ENCODE assay signal across 8 mouse cellular contexts in the genomic region with DNA sequence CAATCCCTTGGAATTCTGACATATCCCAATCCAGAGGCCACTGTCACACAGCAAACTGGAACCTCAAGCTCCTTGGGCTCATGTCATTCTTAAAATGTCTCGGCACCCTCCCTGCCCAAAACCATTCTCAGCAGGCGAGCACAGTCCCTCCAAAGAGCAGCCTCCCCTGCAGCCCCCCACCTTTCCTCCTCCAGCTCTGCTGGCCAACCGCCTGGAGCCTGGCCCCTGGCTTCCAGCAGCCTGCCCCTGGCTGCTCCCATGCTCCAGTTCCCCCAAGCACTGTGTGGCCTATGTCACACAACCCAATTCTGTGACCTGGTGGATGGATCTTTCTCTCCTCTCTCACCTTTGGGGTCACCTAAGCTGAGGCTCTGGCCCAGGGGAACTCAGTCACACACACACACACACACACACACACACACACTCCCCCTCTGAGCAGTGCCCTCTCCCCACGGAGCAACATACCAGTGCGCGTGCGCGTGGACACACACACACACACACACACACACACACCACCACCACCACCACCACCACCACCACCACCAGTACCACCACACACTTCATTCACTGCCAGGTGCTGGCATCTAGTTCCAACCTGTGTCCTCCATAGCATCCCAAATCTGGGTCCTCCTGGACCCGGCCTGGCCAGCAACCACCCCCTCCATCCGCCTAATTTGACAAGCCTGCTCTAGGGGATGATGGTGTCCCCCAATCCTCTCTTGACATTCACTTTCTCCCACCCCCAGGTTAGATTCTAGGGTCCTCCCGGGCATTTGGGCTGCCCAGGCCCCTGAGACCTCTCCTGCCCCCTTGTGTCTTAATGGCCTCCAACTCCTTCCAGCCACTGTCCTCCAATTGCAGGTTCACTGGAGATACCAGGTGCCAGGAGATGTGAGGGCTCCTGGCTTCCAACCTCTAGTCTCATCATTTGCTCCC. TPM values are rescaled to one million over a fixed set of nuclear protein-coding genes. Genes with fewer than 3 reads are reported as not detected.
DNase-seq lines count a peak whose midpoint lies in the region; ATAC-seq lines count a peak whose summit lies in the region.
"Had no signal": no experiment of that assay in that cellular context is flagged by ENCODE, and none has a peak within 500 bp of the region (broad histone marks: within the 10 kb centered on the region; RNA-seq: fewer than 3 reads in every experiment).

No protein-coding gene starts in this region.

- no peaks in the 10 kb centered on the region for H3K9me3 ChIP-seq in embryonic facial prominence, embryonic 13.5 days
- H3K9me3 ChIP-seq in limb, embryonic 10.5 days (replicated peaks) = no peaks in the 10 kb centered on the region; the same call in 1 of the 2 replicates
- H3K9me3 ChIP-seq in stomach, embryonic 15.5 days = no peaks in the 10 kb centered on the region

- peak overlapping the region; percentile 86 for H3K9ac ChIP-seq in embryonic facial prominence, embryonic 13.5 days
- H3K9ac ChIP-seq in stomach, embryonic 15.5 days = peak overlapping the region; percentile 52

- peaks cover 30% of the 10 kb centered on the region for H3K4me1 ChIP-seq in embryonic facial prominence, embryonic 13.5 days
- H3K4me1 ChIP-seq in limb, embryonic 10.5 days = peaks cover 45% of the 10 kb centered on the region
- H3K4me1 ChIP-seq in stomach, embryonic 15.5 days = peaks cover 3% of the 10 kb centered on the region; the same call in 1 of the 2 replicates

- no peak for ATAC-seq in embryonic facial prominence, embryonic 13.5 days (ENCODE audit: insufficient number of reproducible peaks, insufficient read depth, low FRiP score, low TSS enrichment, low read depth)
- no peak for ATAC-seq in stomach, embryonic 15.5 days (ENCODE audit: insufficient read depth, low FRiP score, low read depth)

- 0 out of 2 replicates have a peak, but pooled peaks cover 2% of the 10 kb centered on the region for H3K36me3 ChIP-seq in embryonic facial prominence, embryonic 13.5 days
- H3K36me3 ChIP-seq in limb, embryonic 10.5 days = no peaks in the 10 kb centered on the region
- no peaks in the 10 kb centered on the region for H3K36me3 ChIP-seq in stomach, embryonic 15.5 days

- H3K4me3 ChIP-seq in embryonic facial prominence, embryonic 13.5 days = peak overlapping the region; percentile 73
- peak overlapping the region; percentile 91 for H3K4me3 ChIP-seq in limb, embryonic 10.5 days
- H3K4me3 ChIP-seq in stomach, embryonic 15.5 days (replicated peaks) = peak overlapping the region; percentile 55

- peak; percentile 42 for DNase-seq in retina, embryonic 14.5 days (ENCODE audit: low spot score)
- no peak for DNase-seq in retina, postnatal 1 day
- no peak for DNase-seq in limb, embryonic 10.5 days (ENCODE audit: low spot score)
- DNase-seq in natural killer cell, adult 2 months (ENCODE audit: low spot score in 2 of 2) = no peak
- no peak for DNase-seq in left cerebral cortex, adult 9 months (ENCODE audit: low spot score in 2 of 2)

- H3K27ac ChIP-seq in embryonic facial prominence, embryonic 13.5 days = peak overlapping the region; percentile 72
- peak overlapping the region; percentile 92 for H3K27ac ChIP-seq in limb, embryonic 10.5 days
- H3K27ac ChIP-seq in stomach, embryonic 15.5 days = no peak overlapping the region

- no peaks in the 10 kb centered on the region for H3K27me3 ChIP-seq in embryonic facial prominence, embryonic 13.5 days
- no peaks in the 10 kb centered on the region for H3K27me3 ChIP-seq in limb, embryonic 10.5 days (ENCODE audit: low read depth, poor library complexity, severe bottlenecking)
- no peaks in the 10 kb centered on the region for H3K27me3 ChIP-seq in stomach, embryonic 15.5 days (replicated peaks)

- 67% methylated on average over 11 of the region's 11 CpGs for WGBS in embryonic facial prominence, embryonic 13.5 days
- WGBS in limb, embryonic 10.5 days = 73% methylated on average over 11 of the region's 11 CpGs
- WGBS in stomach, embryonic 15.5 days = 63% methylated on average over 11 of the region's 11 CpGs

- H3K4me2 ChIP-seq in embryonic facial prominence, embryonic 13.5 days = peak overlapping the region; percentile 72
- peak overlapping the region; percentile 70 for H3K4me2 ChIP-seq in stomach, embryonic 15.5 days

RNA-seq across cellular contexts. Expression of gene Stx4a, which starts 0.6 kb away (rescaled TPM):
- 61.0 and 73.1 TPM in 2 replicates for polyA plus RNA-seq in embryonic facial prominence, embryonic 13.5 days (2015; fragmentation: Nextera tagmentation; extraction: Ambion mirVana)
- polyA plus RNA-seq in limb, embryonic 10.5 days (2016; fragmentation: Nextera tagmentation; extraction: Ambion mirVana) = 20.2 and 28.5 TPM in 2 replicates
- polyA plus RNA-seq in stomach, embryonic 15.5 days (2015; fragmentation: Nextera tagmentation; extraction: Ambion mirVana) = 45.3 and 48.1 TPM in 2 replicates

RNA-seq across cellular contexts. Expression of gene Stx1b, which starts 0.8 kb away (rescaled TPM):
- polyA plus RNA-seq in embryonic facial prominence, embryonic 13.5 days (2015; fragmentation: Nextera tagmentation; extraction: Ambion mirVana) = 7.4 and 8.7 TPM in 2 replicates
- polyA plus RNA-seq in limb, embryonic 10.5 days (2016; fragmentation: Nextera tagmentation; extraction: Ambion mirVana) = 3.9 and 9.3 TPM in 2 replicates
- polyA plus RNA-seq in stomach, embryonic 15.5 days (2015; fragmentation: Nextera tagmentation; extraction: Ambion mirVana) = 3.2 and 3.4 TPM in 2 replicates

RNA-seq across cellular contexts. Expression of gene Hsd3b7, which starts 23.1 kb away (rescaled TPM):
- polyA plus RNA-seq in embryonic facial prominence, embryonic 13.5 days (2015; fragmentation: Nextera tagmentation; extraction: Ambion mirVana) = 15.0 and 15.2 TPM in 2 replicates
- 5.5 and 8.2 TPM in 2 replicates for polyA plus RNA-seq in limb, embryonic 10.5 days (2016; fragmentation: Nextera tagmentation; extraction: Ambion mirVana)
- polyA plus RNA-seq in stomach, embryonic 15.5 days (2015; fragmentation: Nextera tagmentation; extraction: Ambion mirVana) = 27.4 and 31.8 TPM in 2 replicates

RNA-seq across cellular contexts. Expression of gene Gm49388, which starts 38.1 kb away (rescaled TPM):
- not detected in 2 replicates for polyA plus RNA-seq in embryonic facial prominence, embryonic 13.5 days (2015; fragmentation: Nextera tagmentation; extraction: Ambion mirVana)
- not detected in 2 replicates for polyA plus RNA-seq in limb, embryonic 10.5 days (2016; fragmentation: Nextera tagmentation; extraction: Ambion mirVana)
- not detected in 2 replicates for polyA plus RNA-seq in stomach, embryonic 15.5 days (2015; fragmentation: Nextera tagmentation; extraction: Ambion mirVana)
- polyA plus RNA-seq: liver, embryonic 16.5 days had no signal

RNA-seq across cellular contexts. Expression of gene Setd1a, which starts 47.0 kb away (rescaled TPM):
- 27.0 and 33.2 TPM in 2 replicates for polyA plus RNA-seq in embryonic facial prominence, embryonic 13.5 days (2015; fragmentation: Nextera tagmentation; extraction: Ambion mirVana)
- 21.9 and 24.2 TPM in 2 replicates for polyA plus RNA-seq in limb, embryonic 10.5 days (2016; fragmentation: Nextera tagmentation; extraction: Ambion mirVana)
- 21.1 and 25.0 TPM in 2 replicates for polyA plus RNA-seq in stomach, embryonic 15.5 days (2015; fragmentation: Nextera tagmentation; extraction: Ambion mirVana)
